Mouse (Mus musculus) G1E (cell line): ENCODE measurements around the gene Ranbp2. TPM values are rescaled to one million over a fixed set of nuclear protein-coding genes. Genes with fewer than 3 reads are reported as not detected.

Experiments used
- ATAC-seq: 2 replicates; pipeline ENCODE4 v1.8.0; 2016; ENCODE audit warnings: mild to moderate bottlenecking; ENCODE audit not compliant: insufficient number of reproducible peaks, poor library complexity, low FRiP score, severe bottlenecking; ENCODE audit errors: extremely low read depth
- DNase-seq: peaks from one replicate; pipeline ENCODE4 v3.0.0; 2012; ENCODE audit warnings: low spot score
- H3K27me3 ChIP-seq: 2 replicates; pipeline ENCODE4 v1.6.1; 2012; ENCODE audit warnings: mild to moderate bottlenecking, low read length, inconsistent platforms; ENCODE audit not compliant: insufficient read depth
- H3K36me3 ChIP-seq: replicated peaks from 2 replicates; pipeline ENCODE3; 2012; ENCODE audit warnings: mild to moderate bottlenecking, inconsistent platforms
- H3K4me1 ChIP-seq: 2 replicates; pipeline ENCODE4 v1.6.1; 2012; ENCODE audit warnings: low read depth, low read length, inconsistent platforms, mixed read lengths; ENCODE audit not compliant: insufficient read depth
- H3K4me3 ChIP-seq: 2 replicates; pipeline ENCODE4 v1.5.1; 2012; ENCODE audit warnings: low read depth, mild to moderate bottlenecking, inconsistent platforms, low read length, moderate library complexity, mixed read lengths
- H3K9me3 ChIP-seq: replicated peaks from 2 replicates; pipeline ENCODE4 v1.6.1; 2012; ENCODE audit warnings: inconsistent platforms
- CTCF ChIP-seq: IDR thresholded peaks from 2 replicates; pipeline ENCODE4 v1.5.1; 2012; ENCODE audit warnings: low read depth, low read length, inconsistent platforms, mixed read lengths
- GATA1 ChIP-seq: IDR thresholded peaks from 2 replicates; pipeline ENCODE4 v1.6.1; 2012; ENCODE audit warnings: borderline replicate concordance, low read length, inconsistent platforms, mixed read lengths
- GATA2 ChIP-seq: IDR thresholded peaks from 2 replicates; pipeline ENCODE4 v1.6.1; 2012; ENCODE audit warnings: low read depth, low read length, inconsistent platforms, borderline replicate concordance
- POLR2AphosphoS5 ChIP-seq: IDR thresholded peaks from 2 replicates; pipeline ENCODE4 v1.6.1; 2012; ENCODE audit warnings: low read depth, low read length, inconsistent platforms; ENCODE audit not compliant: insufficient replicate concordance
- TAL1 ChIP-seq: conservative IDR thresholded peaks from 2 replicates; pipeline ENCODE4 v1.6.1; 2012; ENCODE audit warnings: low read depth, low read length, inconsistent platforms, mixed read lengths
- polyA plus RNA-seq: library from polyadenylated mRNA; stranded (reverse); fragments of >175 nt; gene quantifications from 2 replicates; pipeline ENCODE4 v1.2.3, GENCODE M21; 2012
- total RNA-seq, 2 experiments: library from RNA; stranded (forward) in 1 of 2; stranded (reverse) in 1 of 2; fragments of 200-1000 nt in 1 of 2; fragments of >200 nt in 1 of 2; fragmentation: Nextera tagmentation in 1 of 2; gene quantifications; 2 replicates each; pipeline ENCODE4 v1.2.3; 2014 to 2017

Ranbp2 gene
- total and polyA plus RNA-seq, 3 experiments, result 4.5 to 154 (median 147) TPM

GRCm38 (mm10) chr10:58451575-58451974 is 4.9 kb downstream of the Ranbp2 start:
- H3K4me3 ChIP-seq, result no peak overlapping the region
- peaks cover 22% of the 10 kb centered on the region for H3K36me3 ChIP-seq
- no peak for ATAC-seq

GRCm38 (mm10) chr10:58452185-58452584 is 5.5 kb downstream of the Ranbp2 start:
- DNase-seq (peak; percentile 1), ATAC-seq (peak; percentile 88)
- Histone ChIP-seq H3K36me3 (peaks cover 23% of the 10 kb centered on the region), H3K4me3 (no peak overlapping the region), H3K9me3 (no peaks in the 10 kb centered on the region), H3K27me3 (no peaks in the 10 kb centered on the region), H3K4me1 (peaks cover 9% of the 10 kb centered on the region)
- TF ChIP-seq TAL1, result peak; percentile 35
- no peak for TF ChIP-seq POLR2AphosphoS5
- no peak for TF ChIP-seq GATA2

More at GRCm38 (mm10) chr10:58451575-58451974, 4.9 kb downstream of the Ranbp2 start:
- Histone ChIP-seq H3K27me3 (no peaks in the 10 kb centered on the region), H3K9me3 (no peaks in the 10 kb centered on the region), H3K4me1 (peaks cover 9% of the 10 kb centered on the region)
- TF ChIP-seq TAL1 (no peak), GATA2 (no peak), POLR2AphosphoS5 (no peak), GATA1 (no peak), CTCF (no peak)
- DNase-seq, result no peak

- H3K36me3 ChIP-seq, result peaks cover 50% of the 10 kb centered on the region
- H3K4me3 ChIP-seq, result no peak overlapping the region
- H3K27me3 ChIP-seq, result no peaks in the 10 kb centered on the region
- ATAC-seq (no peak), DNase-seq (no peak)
- no peaks in the 10 kb centered on the region; the same call in 1 of the 2 replicates for H3K4me1 ChIP-seq
- no peaks in the 10 kb centered on the region for H3K9me3 ChIP-seq
- no peak for TF ChIP-seq TAL1
- TF ChIP-seq CTCF, result no peak
- no peak for TF ChIP-seq GATA1
- no peak for TF ChIP-seq GATA2
- no peak for TF ChIP-seq POLR2AphosphoS5
Observed at GRCm38 (mm10) chr10:58459896-58460295, 13.2 kb downstream of the Ranbp2 start.

- TF ChIP-seq GATA2 (no peak), CTCF (no peak), TAL1 (no peak), POLR2AphosphoS5 (no peak), GATA1 (no peak)
- H3K9me3 ChIP-seq, result no peaks in the 10 kb centered on the region
- no peak for ATAC-seq
- no peak overlapping the region for H3K4me3 ChIP-seq
- H3K27me3 ChIP-seq, result no peaks in the 10 kb centered on the region
- peaks cover 54% of the 10 kb centered on the region for H3K36me3 ChIP-seq
- DNase-seq, result no peak
- H3K4me1 ChIP-seq, result no peaks in the 10 kb centered on the region
Observed at GRCm38 (mm10) chr10:58477086-58477755, 30.5 kb downstream of the Ranbp2 start.

- Histone ChIP-seq H3K36me3 (peaks cover 54% of the 10 kb centered on the region), H3K27me3 (no peaks in the 10 kb centered on the region), H3K9me3 (no peaks in the 10 kb centered on the region), H3K4me1 (no peaks in the 10 kb centered on the region), H3K4me3 (no peak overlapping the region)
- TF ChIP-seq GATA1, result no peak
- no peak for TF ChIP-seq TAL1
- TF ChIP-seq CTCF, result no peak
- TF ChIP-seq GATA2, result no peak
- TF ChIP-seq POLR2AphosphoS5, result no peak
- ATAC-seq (no peak), DNase-seq (no peak)
Observed at GRCm38 (mm10) chr10:58478071-58478578, 31.4 kb downstream of the Ranbp2 start.

GRCm38 (mm10) chr10:58479954-58480490 is 33.3 kb downstream of the Ranbp2 start:
- Histone ChIP-seq H3K9me3 (no peaks in the 10 kb centered on the region), H3K4me3 (no peak overlapping the region), H3K36me3 (peaks cover 61% of the 10 kb centered on the region), H3K27me3 (no peaks in the 10 kb centered on the region), H3K4me1 (no peaks in the 10 kb centered on the region)
- DNase-seq, result no peak
- TF ChIP-seq GATA2 (no peak), TAL1 (no peak), GATA1 (no peak), CTCF (no peak), POLR2AphosphoS5 (no peak)
- no peak for ATAC-seq
